Mouse (Mus musculus) kidney, postnatal 14 days (tissue): ENCODE measurements around the gene Klhl31.

ENCODE experiments used
- DNase-seq: peaks from one replicate; pipeline ENCODE4 v3.0.0; 2022; ENCODE audit warnings: mixed read lengths

Gene Klhl31

DNA sequence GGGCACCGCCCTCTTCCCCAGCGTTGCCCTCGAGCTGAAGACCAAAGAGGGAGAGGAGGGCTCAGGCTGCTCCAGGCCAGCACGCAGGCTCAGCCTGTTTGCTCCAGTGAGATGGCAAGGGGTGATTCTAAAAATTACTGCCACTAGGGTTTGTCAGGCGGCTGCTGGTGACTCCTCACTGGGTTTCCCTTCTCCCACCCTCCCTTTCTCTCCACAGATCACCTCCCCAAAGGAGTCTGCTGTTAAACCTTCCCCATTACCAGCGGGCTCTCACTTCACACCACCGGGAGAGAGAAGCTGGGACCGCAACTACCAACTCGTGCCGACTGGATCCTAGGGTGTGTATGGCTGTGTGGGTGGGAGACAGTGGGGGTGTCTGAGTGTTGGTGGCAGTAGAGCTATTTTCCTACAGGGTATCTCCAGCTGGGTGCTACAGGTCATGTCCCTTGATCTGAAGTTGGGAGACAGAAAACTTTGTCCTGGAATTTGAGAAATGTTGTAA lies at the start of gene Klhl31:
Gene Klhl31, plus strand, starts transcription at position 51 of the 502 bp plus-strand sequence.
- peak; percentile 21 for DNase-seq

DNA sequence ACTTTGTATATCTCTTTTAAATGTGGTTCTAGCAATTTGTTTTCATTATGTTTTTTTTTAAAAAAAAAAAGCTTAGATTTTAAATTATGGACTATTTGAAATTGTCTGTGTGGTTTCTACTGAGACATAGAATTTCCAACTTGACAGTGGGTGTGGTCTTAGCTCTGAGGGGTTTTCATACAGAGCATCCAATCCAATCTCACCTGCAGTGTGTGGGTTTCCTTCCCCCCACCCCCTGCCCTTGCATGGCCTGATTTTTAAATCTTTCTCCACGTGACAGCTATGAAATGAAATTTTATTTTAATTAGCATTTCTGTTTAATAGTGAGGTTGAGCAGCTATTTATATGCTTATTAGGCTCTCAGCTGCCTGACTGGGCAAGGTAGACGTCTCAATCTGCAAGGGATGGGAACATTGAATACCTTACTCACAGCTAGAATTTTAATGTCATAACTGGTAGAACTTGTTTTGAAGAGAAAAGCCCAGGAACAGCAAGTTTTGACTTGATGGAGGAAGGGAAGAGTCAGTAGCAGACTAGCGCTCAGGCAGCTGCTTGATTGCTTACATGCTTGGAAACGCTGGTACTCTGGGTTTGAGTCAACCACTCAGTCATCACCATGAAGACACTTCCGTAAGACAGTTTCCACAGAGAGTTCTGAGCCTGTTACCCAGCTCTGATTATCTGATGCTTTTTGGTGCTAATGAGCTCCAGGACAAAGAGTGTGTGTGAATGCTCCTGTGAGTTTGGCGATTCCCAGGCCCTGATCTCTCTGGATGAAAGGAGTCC lies 49.3 kb upstream of the Klhl31 start:
- no peak for DNase-seq

DNA sequence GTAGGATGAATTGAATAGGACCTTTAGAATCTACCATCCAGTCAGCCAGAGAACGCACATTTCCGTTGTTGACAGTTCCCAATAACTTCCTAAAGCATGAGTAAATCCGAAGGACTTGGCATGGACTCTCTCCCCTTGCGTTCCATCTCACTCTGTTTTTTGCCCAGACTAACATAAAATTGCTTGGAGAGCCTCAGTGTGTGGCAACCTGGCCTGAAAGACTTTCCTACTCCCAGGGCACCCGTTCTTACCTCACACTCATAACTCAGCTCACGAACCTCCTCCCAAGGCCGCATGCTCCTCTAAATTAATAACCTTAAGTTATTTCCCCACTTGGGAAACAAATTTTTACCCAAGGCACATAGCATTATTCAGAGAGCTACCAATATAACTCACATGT lies 48.7 kb upstream of the Klhl31 start:
- no peak for DNase-seq

DNA sequence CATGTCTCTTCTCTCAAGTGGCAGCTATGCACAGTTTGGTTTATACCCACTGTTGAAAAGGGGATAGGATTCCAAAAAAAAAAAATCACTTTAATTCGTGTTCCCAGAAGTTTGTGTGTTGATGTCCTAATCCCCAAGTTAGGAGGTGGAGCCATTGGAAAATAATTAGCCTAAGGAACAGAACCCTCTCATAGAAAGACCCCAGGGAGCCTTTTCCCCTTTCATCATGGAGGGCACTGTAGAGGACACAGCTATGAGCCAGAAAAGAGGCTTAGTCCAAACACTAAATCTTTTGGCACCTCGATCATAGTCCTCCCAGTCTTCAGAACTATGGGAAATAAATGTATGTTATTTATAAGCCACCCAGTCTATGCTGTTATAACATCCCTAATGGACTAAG lies 46.8 kb upstream of the Klhl31 start:
- no peak for DNase-seq

DNA sequence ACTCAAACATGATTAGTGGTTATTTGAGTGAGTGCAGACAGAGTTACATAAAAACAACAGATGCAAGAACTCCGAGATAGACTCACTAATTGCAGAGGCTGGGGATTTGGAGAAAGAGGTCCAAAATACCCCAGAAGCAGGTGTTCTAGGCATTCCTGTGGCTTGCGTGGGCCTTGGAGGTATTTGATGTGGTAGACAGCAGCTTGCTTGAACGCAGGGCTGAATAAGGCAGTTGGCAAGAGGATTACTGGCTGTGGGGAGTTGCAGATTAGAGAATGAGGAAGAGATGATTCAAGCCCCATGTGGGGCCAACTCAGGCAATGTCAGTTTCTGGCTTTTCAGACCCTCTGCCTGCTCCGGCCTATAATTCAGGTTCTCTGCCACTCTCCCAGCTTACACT lies 43.9 kb upstream of the Klhl31 start:
- DNase-seq: no peak

DNA sequence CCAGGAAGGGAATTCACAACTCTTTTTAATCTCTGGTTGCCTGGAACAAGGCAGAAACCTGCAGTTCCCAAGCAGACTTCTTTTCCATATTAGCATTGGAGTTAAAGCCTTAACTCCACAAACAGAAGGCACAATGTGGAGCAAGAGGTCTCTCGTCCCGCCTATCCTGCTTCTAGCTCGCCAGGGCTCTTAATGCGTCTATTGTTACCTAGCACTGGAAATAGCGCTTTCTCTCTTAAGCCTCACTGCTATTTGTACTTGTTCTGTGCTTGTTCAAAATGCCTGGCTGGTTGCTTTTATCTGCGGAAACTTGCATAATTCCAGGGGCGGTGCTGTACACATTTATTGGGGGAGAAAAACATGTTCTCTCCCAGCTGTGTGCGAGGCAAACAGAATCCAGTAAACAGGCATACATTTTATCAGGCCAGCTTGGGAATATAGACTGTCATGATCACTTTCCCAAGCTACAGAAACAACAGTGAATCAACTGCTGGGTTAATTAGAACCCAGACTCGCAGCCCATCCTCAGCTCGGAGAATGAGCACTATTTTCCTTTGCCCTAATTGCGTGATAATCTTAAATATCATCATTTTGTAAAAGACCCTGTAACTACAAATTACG lies 41.2 kb upstream of the Klhl31 start:
- DNase-seq: no peak

DNA sequence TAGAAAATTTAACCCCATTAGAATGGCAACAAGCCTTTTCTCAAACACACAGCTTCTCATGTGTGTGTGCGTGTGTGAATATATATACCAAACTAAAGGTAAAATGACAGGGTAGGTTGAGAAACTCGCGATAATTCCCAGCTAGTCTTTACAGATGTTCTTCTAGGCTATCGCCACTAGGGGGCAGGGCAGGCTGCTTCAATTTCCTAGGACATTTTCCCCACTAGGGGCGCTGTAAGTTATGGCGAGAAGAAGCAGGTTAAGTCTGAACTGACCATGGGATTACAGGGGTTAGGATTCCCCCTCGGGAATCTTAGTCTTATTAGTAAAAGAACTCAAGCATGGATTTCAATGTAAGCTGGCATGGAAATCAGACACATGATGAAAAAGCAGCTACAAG lies 39.9 kb upstream of the Klhl31 start:
- DNase-seq: peak; percentile 82

DNA sequence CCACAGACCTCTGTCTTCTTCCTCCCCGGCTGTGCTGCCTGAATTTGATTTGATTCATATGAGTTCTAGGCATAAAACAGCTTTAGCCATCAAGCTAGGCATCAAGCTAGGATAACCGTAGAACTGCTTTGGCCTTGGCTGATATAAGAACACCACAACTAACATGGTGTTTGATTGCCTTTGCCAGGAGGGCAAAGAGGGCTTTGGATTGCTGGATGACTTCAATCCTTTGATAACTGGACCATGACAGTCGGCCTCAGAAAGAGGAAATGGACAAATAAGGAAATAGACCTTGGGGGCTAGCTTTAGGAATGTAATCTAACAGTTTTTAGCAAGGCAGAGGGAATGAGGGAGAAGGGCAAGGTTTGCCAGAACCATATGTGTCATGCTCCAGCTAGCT lies 37.7 kb upstream of the Klhl31 start:
- no peak for DNase-seq

DNA sequence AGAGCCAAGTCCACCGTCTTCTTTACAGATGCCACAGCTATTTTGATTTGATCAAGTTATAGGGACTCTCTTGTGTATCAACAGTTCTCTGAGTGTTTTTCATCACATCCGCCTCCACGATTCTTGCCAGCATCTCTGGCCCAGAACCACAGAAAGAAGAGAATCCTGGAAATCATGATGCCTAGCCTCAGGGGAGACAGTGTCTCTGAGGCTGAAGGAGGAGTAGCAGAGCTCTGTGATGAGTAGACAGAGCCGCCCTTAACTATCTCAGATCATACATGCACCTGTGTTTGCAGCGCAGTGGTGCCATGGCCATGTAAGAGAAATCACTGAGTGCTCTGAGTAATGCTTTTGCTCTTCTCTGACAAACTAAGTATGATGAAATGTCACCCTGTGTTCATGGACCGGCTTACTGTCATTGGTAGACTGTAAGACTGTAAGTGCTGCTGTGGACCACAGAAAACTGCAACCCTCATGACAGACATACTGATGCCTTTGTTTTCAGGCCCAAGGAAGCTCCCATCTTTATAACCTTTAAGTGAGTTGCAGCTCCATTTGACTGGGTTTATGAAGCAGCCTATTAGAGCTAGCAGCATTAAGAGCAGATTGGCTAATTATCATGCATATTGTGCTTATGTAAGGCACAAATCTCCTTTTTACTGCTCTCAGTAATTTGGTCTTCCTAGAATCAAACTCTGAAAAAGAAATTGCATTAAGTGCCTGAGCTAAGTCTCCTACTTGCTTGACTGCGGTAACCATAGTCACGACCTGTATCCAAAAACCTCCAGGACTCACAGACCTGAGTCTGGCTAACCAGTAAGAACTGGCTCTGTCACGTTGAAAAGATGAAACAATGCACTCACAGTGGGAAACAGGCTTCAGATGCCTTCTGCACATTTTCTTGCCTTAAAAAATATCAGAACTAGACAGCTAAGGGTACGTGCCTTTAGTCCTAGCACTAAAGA lies 33.7 kb upstream of the Klhl31 start:
- DNase-seq: no peak

DNA sequence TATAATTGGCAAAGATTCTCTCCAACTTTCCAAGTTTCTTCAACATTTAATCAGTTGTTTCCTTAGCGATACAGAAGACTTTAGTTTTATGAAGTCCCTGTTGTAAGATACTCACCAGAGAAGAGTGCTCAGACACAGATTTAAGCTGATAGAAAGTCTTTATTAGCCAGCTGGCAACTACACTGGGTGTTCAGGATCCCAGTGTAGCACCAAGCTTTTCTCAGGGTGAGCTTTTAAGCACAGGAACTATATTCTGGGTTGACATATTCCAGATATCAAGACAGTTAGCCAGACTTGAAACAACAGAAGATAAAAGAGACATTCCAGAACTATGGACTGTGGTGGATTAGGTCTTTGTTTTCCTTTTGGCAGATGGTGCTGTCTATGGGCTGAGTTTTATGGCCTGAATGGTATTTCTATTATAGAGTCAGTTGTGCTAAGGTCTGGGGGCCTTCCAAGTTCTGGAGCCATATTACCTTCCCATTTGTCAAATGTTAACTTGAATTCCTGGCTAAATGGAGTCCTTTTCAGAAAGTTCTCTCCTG lies 32.3 kb upstream of the Klhl31 start:
- DNase-seq: no peak

DNA sequence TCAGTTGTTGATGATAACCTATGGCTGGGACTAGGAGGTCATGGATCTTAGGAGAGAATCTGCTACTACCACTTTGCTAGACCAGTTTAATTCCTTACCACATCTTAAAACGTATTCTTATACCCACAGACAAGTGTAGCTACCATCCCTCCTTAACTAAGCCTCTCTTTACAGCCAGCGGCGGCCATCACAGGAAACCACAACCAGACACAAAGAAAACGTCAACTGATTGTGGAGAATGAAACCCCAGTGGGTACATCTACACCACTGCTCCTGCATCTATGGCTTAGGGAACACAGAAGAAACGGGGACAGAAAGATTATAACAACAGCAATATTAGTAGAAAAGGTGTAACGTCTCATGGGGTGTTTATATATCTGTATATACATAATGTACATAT lies 29.0 kb upstream of the Klhl31 start:
- DNase-seq: no peak

DNA sequence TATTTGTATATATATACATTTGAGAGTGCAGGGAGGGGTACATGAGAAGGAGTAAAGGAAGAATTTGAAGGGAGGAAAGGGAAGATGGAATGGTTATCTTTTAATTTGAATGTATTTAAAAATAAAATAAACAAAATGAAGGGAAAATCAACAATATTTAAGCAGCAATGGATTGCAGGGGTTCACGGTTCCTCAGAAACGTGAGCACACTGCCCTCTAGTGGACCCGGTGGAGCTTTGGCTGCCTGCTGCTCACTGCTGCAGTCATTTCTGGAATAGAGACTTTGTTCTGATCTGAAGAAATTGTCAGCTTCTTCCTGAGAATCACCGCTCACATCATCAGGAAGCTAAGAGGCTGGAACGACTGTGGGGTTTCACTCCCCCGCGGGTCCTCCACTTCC lies 28.5 kb upstream of the Klhl31 start:
- peak; percentile 27 for DNase-seq

DNA sequence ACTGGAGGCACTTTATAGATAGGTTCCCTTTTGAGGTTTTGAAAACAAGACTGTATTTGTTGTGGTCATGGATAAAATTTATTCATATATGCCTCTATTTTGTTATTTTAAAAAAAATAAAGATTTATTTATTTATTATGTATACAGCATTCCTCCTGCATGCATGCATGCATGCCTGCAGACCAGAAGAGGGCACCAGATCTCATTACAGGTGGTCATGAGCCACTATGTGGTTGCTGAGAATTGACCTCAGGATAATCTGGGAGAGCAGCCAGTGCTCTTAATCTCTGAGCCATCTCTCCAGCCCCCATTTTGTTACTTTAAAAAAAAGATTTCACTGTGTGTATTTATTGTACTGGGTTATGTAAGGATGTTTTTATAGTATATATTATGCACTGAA lies 25.5 kb upstream of the Klhl31 start:
- DNase-seq: peak; percentile 28

DNA sequence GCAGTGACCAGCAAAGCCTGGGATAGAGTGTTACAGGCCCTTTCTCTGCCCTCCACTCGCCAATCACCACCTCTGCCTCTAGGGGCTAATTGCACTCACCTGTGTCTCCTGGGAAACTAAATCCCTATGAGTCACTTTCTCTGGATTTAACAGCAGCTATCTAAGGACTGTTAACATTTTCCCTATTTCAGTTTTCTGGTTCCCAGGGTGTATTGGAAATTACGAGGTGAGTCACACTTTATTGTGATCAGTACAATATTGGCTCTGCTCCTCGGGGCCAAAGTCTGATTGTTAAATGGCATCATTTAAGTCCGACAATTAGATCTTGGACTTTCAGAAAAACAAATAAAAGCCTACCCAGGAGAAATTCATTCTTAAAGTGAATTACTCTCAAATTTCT lies 24.0 kb upstream of the Klhl31 start:
- DNase-seq: no peak

DNA sequence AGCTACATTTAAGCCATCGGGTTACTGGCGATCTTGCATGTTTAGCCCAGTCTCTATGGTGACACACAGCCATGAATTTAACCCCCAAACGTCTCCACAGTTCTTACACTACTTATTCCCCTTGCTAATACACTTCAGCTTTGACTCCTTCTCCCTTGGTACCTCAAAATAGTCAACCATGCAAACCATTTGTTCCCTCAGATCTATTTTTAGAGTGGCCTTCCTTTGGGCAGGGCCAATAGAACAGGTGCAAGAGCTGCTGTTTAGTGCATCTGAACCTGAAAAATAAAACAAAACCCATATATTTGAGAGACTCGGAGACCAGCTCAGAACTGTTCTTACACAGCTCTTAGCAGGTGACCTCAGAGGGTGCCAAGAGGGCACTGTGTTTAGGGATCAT lies 20.4 kb upstream of the Klhl31 start:
- no peak for DNase-seq

DNA sequence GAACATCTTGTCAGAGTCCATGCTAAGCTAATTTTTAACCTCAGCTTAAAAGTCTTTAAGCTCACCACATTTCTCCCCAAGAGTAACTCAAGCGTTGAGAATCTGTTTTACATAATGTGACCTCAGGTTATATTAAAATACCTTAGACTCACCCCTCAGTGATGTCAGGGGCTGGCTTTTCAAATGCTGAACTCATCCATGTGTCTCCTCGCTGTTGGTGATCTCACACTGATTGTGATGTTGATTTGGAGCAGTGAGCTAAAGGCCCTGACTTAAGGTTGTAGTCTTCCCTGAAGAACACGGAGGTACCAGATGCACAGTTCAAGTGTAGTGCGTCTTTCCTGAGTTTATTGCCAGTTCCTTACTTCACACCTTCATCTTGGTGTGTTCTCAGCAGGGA lies 19.5 kb upstream of the Klhl31 start:
- no peak for DNase-seq

DNA sequence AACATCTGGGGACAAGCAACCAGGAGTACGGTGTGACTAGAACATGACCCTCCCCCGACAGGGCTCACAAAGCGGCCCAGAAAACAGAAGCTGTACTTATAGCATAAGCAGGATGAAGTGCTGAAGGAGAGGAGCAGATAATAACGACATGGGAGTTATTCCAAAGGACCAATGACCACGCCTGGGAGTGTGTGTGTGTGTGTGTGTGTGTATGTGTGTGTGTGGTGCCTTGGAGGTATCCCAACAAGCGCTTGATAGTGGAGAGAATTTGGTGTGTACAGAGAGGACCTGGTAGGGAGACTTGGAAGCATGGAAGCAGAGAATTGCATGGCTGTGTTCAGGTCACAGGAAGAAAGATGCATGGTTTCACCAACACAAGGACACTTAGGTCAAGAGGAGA lies 18.5 kb upstream of the Klhl31 start:
- DNase-seq: no peak

DNA sequence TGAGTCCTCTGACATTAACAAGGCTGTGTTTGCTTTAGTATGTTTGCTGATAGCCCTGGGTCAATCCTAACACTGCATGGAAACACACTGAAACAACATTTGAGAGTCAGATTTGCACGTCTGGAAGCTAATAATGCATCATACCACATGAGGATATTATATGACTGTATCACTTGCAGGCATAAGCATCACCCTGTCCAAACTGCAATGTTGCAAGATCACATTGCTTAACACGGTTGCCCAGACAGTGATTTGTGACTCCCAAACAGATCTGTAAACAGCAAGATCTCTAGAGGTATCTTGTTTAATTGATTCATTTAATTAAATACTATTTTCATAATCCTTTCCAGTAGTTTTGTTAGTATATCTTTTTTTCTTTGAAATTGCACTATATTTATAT lies 17.9 kb upstream of the Klhl31 start:
- no peak for DNase-seq

DNA sequence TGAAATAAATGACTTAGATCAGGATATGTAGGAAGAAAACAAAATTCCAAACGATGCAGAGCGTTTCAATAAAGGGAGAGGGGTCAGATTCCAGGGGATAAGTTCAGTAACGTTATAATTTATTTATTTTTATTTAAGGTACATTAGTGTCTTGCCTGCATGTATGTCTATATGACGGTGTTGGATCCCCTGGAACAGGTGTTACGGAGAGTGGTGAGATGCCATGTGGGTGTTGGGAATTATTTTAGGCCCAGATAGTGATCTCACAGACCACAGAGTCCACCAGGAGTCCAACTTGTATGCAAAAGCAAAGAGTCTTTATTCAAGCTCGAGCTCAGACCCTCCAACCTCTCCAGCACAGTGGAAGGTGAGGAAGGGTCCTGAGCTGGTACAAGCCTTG lies 16.2 kb upstream of the Klhl31 start:
- DNase-seq: no peak

DNA sequence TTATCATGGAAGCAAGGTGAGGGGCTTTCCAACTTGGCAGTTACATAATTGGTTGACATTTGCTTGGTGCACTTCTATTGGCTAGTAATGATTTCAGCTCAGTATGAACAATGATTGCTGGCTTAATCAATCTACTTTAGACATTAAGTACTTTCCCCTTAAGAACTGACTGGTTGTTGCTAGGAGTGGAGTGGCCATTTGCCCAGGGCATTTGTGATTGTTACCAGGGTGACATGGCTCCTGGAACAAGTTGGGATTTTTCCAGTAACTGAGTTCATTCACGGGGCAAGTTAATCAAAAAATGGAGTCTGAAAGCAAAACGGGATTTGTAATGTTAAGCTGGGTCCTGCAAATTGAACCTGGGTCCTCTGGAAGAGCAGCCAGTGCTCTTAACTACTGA lies 15.8 kb upstream of the Klhl31 start:
- DNase-seq: peak; percentile 47

DNA sequence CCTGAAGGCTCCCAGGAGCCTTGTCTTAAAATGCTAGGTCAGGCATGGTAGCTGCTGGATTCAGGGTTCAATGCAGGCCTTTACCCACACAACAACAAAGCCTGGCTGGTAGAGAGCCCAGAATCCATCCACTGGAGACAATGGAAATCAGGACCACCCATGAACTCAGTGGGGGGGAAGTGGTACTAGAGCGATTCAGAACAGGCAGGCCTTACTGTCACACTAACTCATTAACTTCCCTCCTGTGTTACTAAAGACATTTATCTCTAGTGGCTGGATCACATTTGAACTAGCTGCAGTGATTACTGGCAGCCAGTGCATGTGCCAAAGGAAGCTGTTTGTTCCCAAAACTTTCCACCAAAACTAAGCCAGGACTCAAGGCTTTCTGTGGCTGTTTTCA lies 13.4 kb upstream of the Klhl31 start:
- peak; percentile 33 for DNase-seq

DNA sequence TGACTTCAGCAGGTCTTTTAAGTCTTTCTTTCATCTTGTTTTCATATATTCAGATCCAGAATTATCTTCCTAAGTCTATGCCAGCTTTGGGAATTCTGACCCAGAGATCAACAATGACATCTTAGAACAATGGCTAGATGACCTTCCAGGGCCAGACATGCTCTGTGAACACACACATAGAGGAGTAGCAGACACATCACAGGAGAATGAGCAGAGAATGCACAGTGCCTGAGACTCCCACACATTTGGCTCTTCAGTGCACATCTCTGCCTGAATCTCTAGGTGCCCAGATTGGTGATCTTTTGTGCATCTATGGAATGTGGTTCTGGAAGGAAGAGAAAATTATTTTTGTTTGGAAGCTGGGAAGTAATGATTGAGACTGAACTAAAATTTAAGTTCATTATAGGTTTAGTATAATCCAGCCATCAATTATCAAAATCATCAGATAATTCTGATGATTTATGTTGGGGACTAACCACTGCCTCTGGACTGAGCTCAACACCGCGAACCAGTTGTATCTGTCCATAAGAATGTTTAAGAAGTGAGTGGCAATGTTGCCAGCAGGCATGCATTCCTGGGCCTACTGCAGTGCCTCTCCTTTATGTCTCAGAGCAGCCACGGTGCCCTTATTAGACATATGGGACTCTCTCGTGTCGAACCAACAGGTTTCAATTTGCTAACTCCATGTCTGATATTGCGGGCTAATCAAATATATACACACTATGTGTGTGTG lies 12.8 kb upstream of the Klhl31 start:
- DNase-seq: no peak
